Mouse (Mus musculus) adrenal gland (tissue): Measurements from ENCODE around the gene Nisch.

Experiments used
- intact Hi-C: fragments of 180-260 bp; cut with DNase I; formaldehyde crosslinking; loops from one replicate; pipeline ENCODE4 v1.15.1; 2025
- long read RNA-seq, 2 experiments: library from polyadenylated mRNA; unstranded; transcript quantifications; one replicate each; pipeline ENCODE4 v2.0.0; 2020; ENCODE audit warnings: borderline replicate concordance in 1 of 2; ENCODE audit not compliant: insufficient replicate concordance in 1 of 2

The Nisch gene
- long read RNA-seq, experiment 1, full-length matches to known transcripts: 50 of 96 reads
- long read RNA-seq, experiment 1, partial matches to known transcripts: 22 of 96 reads
- long read RNA-seq, experiment 1, other reads (novel, unspliced or antisense): 24 of 96 reads
- long read RNA-seq, experiment 2, full-length matches to known transcripts: 46 of 102 reads
- long read RNA-seq, experiment 2, partial matches to known transcripts: 29 of 102 reads
- long read RNA-seq, experiment 2, other reads (novel, unspliced or antisense): 27 of 102 reads

- intact Hi-C loops: loop anchor here (5.0 kb wide), 1 partner anchor 115 kb away; no protein-coding TSS in a partner anchor
These were observed at the start of gene Nisch for GRCm38 (mm10) chr14:31216846-31217245. Nisch (minus strand) TSS chr14:31216946.

DNA sequence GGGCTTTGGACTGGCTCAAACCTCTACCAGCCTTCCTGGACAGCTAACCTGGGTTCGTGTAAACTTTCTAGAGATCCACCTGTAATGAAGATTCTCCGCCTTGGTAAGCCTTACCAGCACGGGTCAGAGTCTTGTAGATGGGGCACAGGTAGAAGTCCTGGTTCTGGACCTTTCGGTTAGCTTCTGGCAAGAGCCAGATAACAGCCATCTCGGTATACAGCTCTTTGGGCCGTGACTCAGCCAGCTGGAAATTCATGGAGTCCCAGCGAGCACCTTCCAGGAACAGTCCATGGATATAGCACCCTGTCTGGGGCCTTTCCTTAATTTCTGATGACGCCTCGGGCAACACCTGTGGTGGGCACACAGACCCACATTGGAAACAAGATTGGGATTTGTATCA lies 44.2 kb upstream of the Nisch start:
- intact Hi-C loops: no loop called here

DNA sequence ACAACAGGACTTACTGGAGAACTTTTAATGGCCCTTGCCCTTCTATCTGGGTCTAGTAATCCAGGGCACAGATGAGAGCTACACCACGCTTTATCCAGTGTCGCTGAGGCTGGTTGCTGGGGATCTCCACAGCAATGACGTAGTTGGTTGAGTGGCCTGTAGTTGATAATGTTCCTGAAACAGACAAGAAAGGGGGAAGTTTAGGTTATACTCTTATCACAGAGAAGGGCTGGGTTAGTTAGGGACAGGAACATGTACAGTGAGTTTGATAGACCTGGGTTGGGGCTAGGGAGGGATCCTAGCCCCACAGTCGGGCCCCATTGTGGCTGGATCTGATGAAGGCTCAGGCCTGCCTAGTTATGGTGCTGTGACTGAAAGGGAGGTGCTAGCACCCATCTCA lies 43.6 kb upstream of the Nisch start:
- intact Hi-C loops: no loop called here

DNA sequence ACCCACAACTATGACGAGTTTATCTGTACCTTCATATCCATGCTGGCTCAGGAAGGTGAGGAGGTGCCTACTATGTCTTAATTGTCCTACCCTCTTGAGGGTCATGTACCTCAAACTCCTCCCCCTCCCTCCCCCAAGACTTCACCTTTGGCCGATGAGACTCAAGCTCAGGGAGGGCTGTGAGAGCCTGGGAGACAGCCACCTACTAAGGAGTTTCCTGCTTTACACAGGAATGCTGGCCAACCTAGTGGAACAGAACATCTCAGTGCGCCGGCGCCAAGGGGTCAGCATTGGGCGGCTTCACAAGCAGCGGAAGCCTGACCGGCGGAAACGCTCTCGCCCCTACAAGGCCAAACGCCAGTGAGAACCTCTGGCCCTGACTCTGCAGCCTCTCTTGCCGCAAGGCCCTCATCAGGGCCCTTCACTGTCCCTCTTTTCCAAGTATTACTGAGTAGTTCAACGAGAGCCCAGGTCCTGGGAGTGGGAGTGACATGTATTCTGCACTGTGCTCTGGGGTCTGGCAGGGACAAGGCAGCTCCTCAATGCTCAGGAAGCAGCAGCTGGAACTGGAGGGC lies 41.8 kb upstream of the Nisch start:
- intact Hi-C loops: no loop called here

DNA sequence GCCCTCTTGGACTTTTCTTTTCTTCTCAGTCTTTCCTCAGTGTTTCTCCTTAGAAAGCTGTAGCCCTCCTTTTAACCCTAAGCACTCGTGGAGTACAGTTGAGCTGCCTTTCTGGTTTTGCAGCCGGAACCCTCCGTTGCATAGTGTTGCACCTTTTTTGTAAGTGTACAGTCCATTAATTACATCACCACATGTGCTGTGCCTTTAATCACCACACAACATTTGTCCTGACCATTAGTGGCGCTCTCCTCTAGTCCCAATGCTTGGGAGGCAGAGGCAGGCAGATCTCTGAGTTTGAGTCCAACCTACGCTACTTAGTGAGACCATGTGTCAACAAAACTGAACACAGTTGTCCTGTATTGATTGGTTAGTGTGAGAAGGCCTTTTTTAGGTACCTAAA lies 35.3 kb upstream of the Nisch start:
- intact Hi-C loops: no loop called here

DNA sequence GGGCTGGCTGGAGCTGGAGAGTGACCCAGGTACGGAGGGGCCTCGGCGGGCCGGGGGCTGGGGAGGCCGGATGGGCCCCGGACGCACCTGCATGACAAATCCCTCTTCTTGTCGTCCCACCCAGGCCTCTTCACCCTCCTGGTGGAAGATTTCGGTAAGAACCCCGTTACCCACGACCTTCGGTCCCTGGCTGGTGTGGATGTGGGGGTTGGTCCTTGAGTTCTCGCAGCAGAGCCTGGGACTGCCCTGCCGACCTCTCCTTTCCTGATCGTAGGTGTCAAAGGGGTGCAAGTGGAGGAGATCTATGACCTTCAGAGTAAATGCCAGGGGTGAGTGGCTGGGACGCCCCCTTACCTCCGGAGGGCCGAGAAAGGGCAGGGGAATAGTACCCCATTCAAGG lies 34.9 kb upstream of the Nisch start:
- intact Hi-C loops: no loop called here

GRCm38 (mm10) chr14:31251084-31251604 lies 34.4 kb upstream of the Nisch start, which contains the start of the genes Phf7 and Bap1:
Phf7 (minus strand) TSS chr14:31251317.
Bap1 (plus strand) TSS chr14:31251450.
- intact Hi-C loops: no loop called here

GRCm38 (mm10) chr14:31250222-31251083 lies 33.7 kb upstream of the Nisch start:
- intact Hi-C loops: no loop called here

DNA sequence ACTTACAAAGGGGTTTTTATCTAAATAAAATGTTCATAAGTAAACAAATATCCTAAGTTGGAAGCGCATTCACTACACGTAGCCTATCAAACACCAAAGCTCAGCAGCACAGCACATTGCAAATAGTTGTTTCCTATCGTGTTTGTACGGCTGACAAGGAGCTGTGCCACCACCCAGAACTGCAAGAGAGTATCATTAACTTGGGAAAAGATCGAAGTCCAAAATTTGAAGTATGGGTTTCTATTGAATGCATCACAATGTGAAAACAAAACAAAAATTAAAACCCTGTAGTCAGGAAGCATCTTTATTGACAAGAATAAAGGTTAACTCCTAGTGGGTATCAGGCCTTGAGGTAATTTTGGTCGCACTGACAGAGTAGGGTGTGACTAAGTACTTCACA lies 31.6 kb upstream of the Nisch start:
- intact Hi-C loops: loop anchor here (5.0 kb wide), 1 partner anchor 36 kb away; no protein-coding TSS in a partner anchor

DNA sequence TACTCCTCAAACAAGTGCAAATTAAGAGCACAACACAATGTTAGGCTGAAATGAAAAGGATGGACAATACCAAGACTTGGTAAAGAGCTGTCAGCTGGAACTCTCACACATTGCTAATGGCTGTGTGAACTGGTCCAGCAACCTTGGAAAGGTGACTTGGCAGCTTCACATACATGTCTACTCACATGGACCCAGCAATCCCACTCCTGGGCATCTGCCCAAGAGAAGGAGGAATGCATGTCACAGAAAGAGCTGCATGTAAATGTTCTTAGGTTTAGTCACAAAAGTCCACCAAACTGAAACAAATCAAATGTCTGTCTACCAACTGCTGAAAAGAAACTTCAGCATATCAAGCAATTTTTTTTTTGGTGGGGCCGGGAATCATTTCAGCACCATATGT lies 29.2 kb upstream of the Nisch start:
- intact Hi-C loops: loop anchor here (5.0 kb wide), 1 partner anchor 34 kb away; no protein-coding TSS in a partner anchor

GRCm38 (mm10) chr14:31244777-31245176 lies 28.0 kb upstream of the Nisch start:
- intact Hi-C loops: loop anchor here (5.0 kb wide), 1 partner anchor 32 kb away; no protein-coding TSS in a partner anchor

GRCm38 (mm10) chr14:31240528-31240927 lies 23.8 kb upstream of the Nisch start:
- intact Hi-C loops: no loop called here

GRCm38 (mm10) chr14:31237101-31237882 lies 20.5 kb upstream of the Nisch start:
- intact Hi-C loops: no loop called here

GRCm38 (mm10) chr14:31233996-31234591 lies 17.3 kb upstream of the Nisch start:
- intact Hi-C loops: loop anchor here (2.0 kb wide), 1 partner anchor 19 kb away; no protein-coding TSS in a partner anchor

DNA sequence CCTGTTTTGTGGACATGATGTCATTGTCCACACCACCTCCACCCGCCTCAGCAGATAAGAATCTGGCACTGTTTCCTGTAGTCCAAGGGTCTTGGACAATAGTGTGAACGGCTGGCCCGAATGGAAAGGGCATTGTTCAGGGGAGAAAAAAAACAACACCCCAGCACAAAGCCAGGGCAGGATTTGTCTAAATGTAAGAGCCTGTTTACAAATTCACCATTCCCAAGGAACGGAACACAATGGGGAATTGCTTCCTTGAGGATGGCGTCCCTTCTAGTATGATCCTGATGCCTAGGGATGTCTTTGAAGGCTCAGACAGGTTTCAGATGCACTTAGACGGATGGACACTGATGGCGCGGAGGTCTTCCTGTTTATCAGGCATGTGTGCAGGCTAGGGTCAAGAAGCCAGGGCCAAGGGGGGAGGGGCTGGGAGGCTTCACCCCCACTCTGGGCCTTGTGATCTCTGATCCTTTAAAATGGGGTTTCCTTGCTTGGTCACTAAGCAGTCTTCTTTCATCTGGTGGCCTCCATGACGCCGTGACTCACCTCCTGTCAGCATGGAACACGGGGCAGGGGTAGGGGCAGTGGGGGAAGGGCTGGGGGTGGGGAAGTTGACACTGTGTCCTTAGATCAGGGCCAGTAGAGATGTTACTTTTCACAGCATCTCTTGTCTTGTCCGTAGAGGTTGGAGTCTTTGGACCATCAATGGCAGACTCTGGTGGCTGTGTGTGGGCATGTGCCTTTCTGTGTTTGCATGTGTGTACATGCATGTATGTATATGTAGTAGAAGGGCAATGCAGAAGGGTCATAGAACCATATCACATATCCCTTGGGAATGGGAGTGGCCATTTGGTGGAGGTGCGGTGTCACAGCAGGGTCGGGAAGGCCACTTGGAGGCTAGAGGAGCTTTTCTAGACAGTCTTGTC lies 16.6 kb upstream of the Nisch start:
- intact Hi-C loops: loop anchor here (2.0 kb wide), 1 partner anchor 19 kb away; no protein-coding TSS in a partner anchor

DNA sequence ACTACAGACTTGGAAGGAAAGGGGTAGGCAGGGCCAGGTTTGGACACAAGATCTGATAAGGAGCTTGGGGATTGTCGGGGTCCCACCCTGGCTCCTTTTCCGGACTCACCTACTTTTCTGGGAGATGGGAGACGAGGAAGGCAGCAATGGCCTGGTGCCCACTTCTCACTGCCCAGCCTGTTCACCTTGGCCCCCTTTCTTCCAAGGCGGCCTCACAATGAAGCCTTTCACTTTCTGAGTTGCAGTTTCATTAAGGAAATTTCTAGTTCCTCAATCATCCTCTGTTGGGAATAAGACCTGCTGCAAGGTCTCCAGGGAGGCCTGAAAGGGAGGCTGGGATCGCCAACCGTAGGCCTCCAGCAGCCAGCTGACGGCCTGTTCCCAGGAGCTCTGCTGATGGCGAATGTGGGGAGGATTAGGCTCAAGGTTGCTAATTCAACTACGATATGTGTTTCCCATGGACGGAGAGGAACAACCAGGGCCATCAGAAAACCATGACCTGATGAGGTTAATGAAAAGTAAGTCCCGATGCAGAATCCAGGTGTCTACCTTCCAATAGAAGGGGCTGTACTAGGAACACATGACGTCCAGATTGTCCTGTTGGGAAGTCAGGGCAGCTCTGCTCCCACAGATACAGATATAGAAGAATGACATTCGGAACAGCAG lies 15.8 kb upstream of the Nisch start:
- intact Hi-C loops: loop anchor here (2.0 kb wide), 1 partner anchor 18 kb away; no protein-coding TSS in a partner anchor

DNA sequence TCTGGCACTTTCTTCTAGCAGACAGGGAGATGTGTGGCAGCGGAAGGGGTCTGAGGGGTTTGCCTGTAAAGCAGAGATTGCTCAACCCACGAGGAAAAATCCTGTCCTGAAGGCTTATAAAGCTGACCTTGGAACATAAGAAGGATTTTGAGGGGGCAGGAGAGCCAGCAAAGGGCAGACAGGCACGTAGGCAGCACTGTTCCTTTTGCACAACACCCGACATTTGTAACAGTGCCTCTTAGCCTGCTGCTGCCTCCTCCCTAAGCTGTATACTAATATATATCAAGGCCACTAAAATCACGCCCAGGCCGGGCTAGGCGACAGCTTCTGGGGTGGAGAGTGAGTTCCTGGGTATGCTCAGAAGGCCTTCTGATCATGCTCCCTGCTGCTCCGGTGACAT lies 13.7 kb upstream of the Nisch start:
- intact Hi-C loops: no loop called here

- intact Hi-C loops: no loop called here
These were observed 11.5 kb upstream of the Nisch start for GRCm38 (mm10) chr14:31228234-31228633.

DNA sequence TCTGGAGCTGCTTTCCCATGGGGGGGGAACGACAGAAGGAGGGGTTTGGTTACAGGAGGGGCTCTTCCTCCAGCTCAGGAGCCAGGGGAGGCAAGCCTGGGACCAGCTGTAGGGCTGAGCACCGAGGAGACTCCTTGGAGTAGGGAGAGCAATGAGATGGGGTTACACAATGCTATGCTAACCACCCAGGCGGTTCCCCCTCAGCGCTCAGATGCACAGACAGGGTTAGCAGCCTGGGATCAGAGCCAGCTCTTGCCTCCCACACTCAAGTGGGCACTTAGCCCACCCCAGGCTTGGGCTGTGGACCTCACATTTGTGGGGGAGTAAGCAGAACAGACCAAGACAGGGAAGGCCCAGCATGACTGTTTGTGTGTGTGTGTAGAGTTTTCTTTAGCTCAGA lies 10.2 kb upstream of the Nisch start:
- intact Hi-C loops: no loop called here
